Mouse (Mus musculus): ENCODE results near the gene Sord. TPM values are rescaled to one million over a fixed set of nuclear protein-coding genes. Genes with fewer than 3 reads are reported as not detected.

The Sord gene
- polyA plus RNA-seq, 1 experiment from 2014 or later: 294 TPM

GRCm38 (mm10) chr2:122233759-122234557 lies 591 bp upstream of the Sord start:
- Histone ChIP-seq H3K4me1 (ENCODE audit: insufficient read depth) (peaks cover 22% of the 10 kb centered on the region), H3K27ac (ENCODE audit: low read depth) (peak overlapping the region; percentile 90)
- ATAC-seq: peak; percentile 3; the same call in 1 of the 2 replicates

GRCm38 (mm10) chr2:122235425-122235824 lies 876 bp downstream of the Sord start:
- WGBS (ENCODE audit: insufficient replicate concordance): 22% methylated on average over 2 of the region's 2 CpGs
- Histone ChIP-seq H3K9me3 (ENCODE audit: low read length) (no peaks in the 10 kb centered on the region), H3K36me3 (replicated peaks; ENCODE audit: insufficient read depth, low read length) (no peaks in the 10 kb centered on the region; the same call in 1 of the 2 replicates), H3K27me3 (ENCODE audit: insufficient read depth, low read length) (no peaks in the 10 kb centered on the region), H3K27ac (ENCODE audit: low read depth) (peak overlapping the region; percentile 90), H3K4me1 (ENCODE audit: insufficient read depth) (peaks cover 24% of the 10 kb centered on the region), H3K9ac (replicated peaks) (peak overlapping the region; percentile 76), H3K4me3 (ENCODE audit: low read depth, low read length) (peak overlapping the region; percentile 71), H3K4me2 (ENCODE audit: low read depth, low read length) (peak overlapping the region; percentile 90)
- ATAC-seq (peak; percentile 62), DNase-seq (peak; percentile 59)
- no peak for TF ChIP-seq CTCF (IDR thresholded peaks at IDR 0.05; ENCODE audit: low read depth)
- TF ChIP-seq EP300 (IDR thresholded peaks at IDR 0.05; ENCODE audit: low read depth): peak; percentile 70

More at GRCm38 (mm10) chr2:122233759-122234557, 591 bp upstream of the Sord start:
- 9% methylated on average over 26 of the region's 26 CpGs for WGBS (ENCODE audit: insufficient replicate concordance)
- Histone ChIP-seq H3K36me3 (replicated peaks; ENCODE audit: insufficient read depth, low read length) (no peaks in the 10 kb centered on the region; the same call in 1 of the 2 replicates), H3K9ac (replicated peaks) (peak overlapping the region; percentile 76), H3K4me3 (ENCODE audit: low read depth, low read length) (peak overlapping the region; percentile 71), H3K9me3 (ENCODE audit: low read length) (no peaks in the 10 kb centered on the region), H3K27me3 (ENCODE audit: insufficient read depth, low read length) (no peaks in the 10 kb centered on the region), H3K4me2 (ENCODE audit: low read depth, low read length) (peak overlapping the region; percentile 90)
- peak; percentile 29 for DNase-seq
- TF ChIP-seq EP300 (IDR thresholded peaks at IDR 0.05; ENCODE audit: low read depth) (no peak), CTCF (IDR thresholded peaks at IDR 0.05; ENCODE audit: low read depth) (no peak)

GRCm38 (mm10) chr2:122236321-122236720 lies 1.8 kb downstream of the Sord start:
- ATAC-seq (no peak), DNase-seq (no peak)
- Histone ChIP-seq H3K4me3 (ENCODE audit: low read depth, low read length) (peak overlapping the region; percentile 71), H3K9me3 (ENCODE audit: low read length) (no peaks in the 10 kb centered on the region), H3K4me1 (ENCODE audit: insufficient read depth) (peaks cover 24% of the 10 kb centered on the region), H3K27me3 (ENCODE audit: insufficient read depth, low read length) (no peaks in the 10 kb centered on the region), H3K36me3 (replicated peaks; ENCODE audit: insufficient read depth, low read length) (no peaks in the 10 kb centered on the region; the same call in 1 of the 2 replicates), H3K27ac (ENCODE audit: low read depth) (peak overlapping the region; percentile 90), H3K4me2 (ENCODE audit: low read depth, low read length) (peak overlapping the region; percentile 90), H3K9ac (replicated peaks) (0 out of 2 replicates have a peak overlapping the region, but pooled peaks have one; percentile 11)
- TF ChIP-seq EP300 (IDR thresholded peaks at IDR 0.05; ENCODE audit: low read depth) (no peak), CTCF (IDR thresholded peaks at IDR 0.05; ENCODE audit: low read depth) (no peak)

- H3K4me1 ChIP-seq (ENCODE audit: insufficient read depth): peaks cover 26% of the 10 kb centered on the region
- DNase-seq: no peak
- no peaks in the 10 kb centered on the region for H3K27me3 ChIP-seq (ENCODE audit: insufficient read depth, low read length)
- H3K27ac ChIP-seq (ENCODE audit: low read depth): peak overlapping the region; percentile 90
- no peaks in the 10 kb centered on the region for H3K9me3 ChIP-seq (ENCODE audit: low read length)
- peak overlapping the region; percentile 90 for H3K4me2 ChIP-seq (ENCODE audit: low read depth, low read length)
- WGBS (ENCODE audit: insufficient replicate concordance): 77% methylated on average over 2 of the region's 2 CpGs
- TF ChIP-seq CTCF (IDR thresholded peaks at IDR 0.05; ENCODE audit: low read depth) (no peak), EP300 (IDR thresholded peaks at IDR 0.05; ENCODE audit: low read depth) (0 out of 2 replicates have a peak, but pooled peaks have one; percentile 10)
- no peak overlapping the region for H3K4me3 ChIP-seq (ENCODE audit: low read depth, low read length)
- ATAC-seq: peak; percentile 33
- H3K9ac ChIP-seq (replicated peaks): no peak overlapping the region
- no peaks in the 10 kb centered on the region; the same call in 1 of the 2 replicates for H3K36me3 ChIP-seq (replicated peaks; ENCODE audit: insufficient read depth, low read length)
Measured at GRCm38 (mm10) chr2:122237891-122238470, 3.4 kb downstream of the Sord start.

- DNase-seq (no peak), ATAC-seq (no peak)
- TF ChIP-seq EP300 (IDR thresholded peaks at IDR 0.05; ENCODE audit: low read depth): no peak
- no peak overlapping the region for H3K4me2 ChIP-seq (ENCODE audit: low read depth, low read length)
- H3K9me3 ChIP-seq (ENCODE audit: low read length): no peaks in the 10 kb centered on the region
- H3K4me3 ChIP-seq (ENCODE audit: low read depth, low read length): no peak overlapping the region
- H3K27me3 ChIP-seq (ENCODE audit: insufficient read depth, low read length): no peaks in the 10 kb centered on the region
- peaks cover 21% of the 10 kb centered on the region for H3K4me1 ChIP-seq (ENCODE audit: insufficient read depth)
- peaks cover 4% of the 10 kb centered on the region; the same call in 1 of the 2 replicates for H3K36me3 ChIP-seq (replicated peaks; ENCODE audit: insufficient read depth, low read length)
- no peak overlapping the region for H3K9ac ChIP-seq (replicated peaks)
- H3K27ac ChIP-seq (ENCODE audit: low read depth): peak overlapping the region; percentile 80
Measured at GRCm38 (mm10) chr2:122240735-122241134, 6.2 kb downstream of the Sord start.

GRCm38 (mm10) chr2:122241226-122241625 lies 6.7 kb downstream of the Sord start:
- peak overlapping the region; percentile 80 for H3K27ac ChIP-seq (ENCODE audit: low read depth)
- H3K4me1 ChIP-seq (ENCODE audit: insufficient read depth): peaks cover 17% of the 10 kb centered on the region
- no peak overlapping the region for H3K9ac ChIP-seq (replicated peaks)
- no peak overlapping the region for H3K4me3 ChIP-seq (ENCODE audit: low read depth, low read length)
- DNase-seq (no peak), ATAC-seq (no peak)
- 71% methylated on average over 4 of the region's 4 CpGs for whole genome bisulfite sequencing (ENCODE audit: insufficient replicate concordance)
- TF ChIP-seq EP300 (IDR thresholded peaks at IDR 0.05; ENCODE audit: low read depth) (no peak), CTCF (IDR thresholded peaks at IDR 0.05; ENCODE audit: low read depth) (no peak)
- H3K36me3 ChIP-seq (replicated peaks; ENCODE audit: insufficient read depth, low read length): peaks cover 4% of the 10 kb centered on the region; the same call in 1 of the 2 replicates
- no peak overlapping the region for H3K4me2 ChIP-seq (ENCODE audit: low read depth, low read length)
- no peaks in the 10 kb centered on the region for H3K9me3 ChIP-seq (ENCODE audit: low read length)
- no peaks in the 10 kb centered on the region for H3K27me3 ChIP-seq (ENCODE audit: insufficient read depth, low read length)
